Mouse (Mus musculus): Measurements from ENCODE around the gene Ppp2r5a.

DNA sequence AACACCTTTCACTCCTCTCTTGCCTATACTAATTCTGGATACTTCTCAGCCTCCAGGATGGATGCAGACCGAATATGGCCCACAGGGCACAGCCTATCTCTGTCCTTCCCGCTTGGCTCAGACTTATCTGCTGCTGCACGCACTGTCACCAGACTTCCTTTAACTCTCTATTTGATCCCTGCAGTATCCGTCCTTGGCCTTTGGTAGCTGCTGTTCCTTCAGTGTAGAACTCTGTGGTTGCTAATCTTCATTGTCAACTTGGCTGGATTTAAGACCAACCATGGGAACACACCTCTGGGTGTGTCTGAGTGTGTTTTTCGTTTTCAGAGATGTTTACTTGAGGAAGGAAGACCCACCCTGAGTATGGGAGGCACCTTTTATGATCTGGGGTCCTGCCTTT is 47.5 kb upstream of the Ppp2r5a start:
- TF ChIP-seq CTCF (IDR thresholded peaks at IDR 0.05; ENCODE audit: insufficient read depth, low read length): no peak
- no peak for TF ChIP-seq POLR2A (IDR thresholded peaks at IDR 0.05; ENCODE audit: borderline replicate concordance, extremely low read depth, low read depth, low read length)
